In genomic region chr16:4032341-4032748, GRCm38 (mm10) we compare ENCODE assay signal across 1 mouse cellular context.
TF ChIP-seq lines count a peak whose summit lies in the region.

No protein-coding gene starts in this region.

TF ChIP-seq in MEL, 35 proteins besides CTCF, POLR2A, EP300 and RAD21 (continued from another document):
- TF ChIP-seq MAZ (IDR thresholded peaks at IDR 0.05; ENCODE audit: low read depth, low read length), result 0 out of 2 replicates have a peak, but pooled peaks have one; percentile 34
- no peak for TF ChIP-seq POLR2AphosphoS5 (IDR thresholded peaks at IDR 0.05; ENCODE audit: borderline replicate concordance, low read depth, low read length)
